Comparison of ENCODE assay signal across 12 mouse cellular contexts in the genomic region with DNA sequence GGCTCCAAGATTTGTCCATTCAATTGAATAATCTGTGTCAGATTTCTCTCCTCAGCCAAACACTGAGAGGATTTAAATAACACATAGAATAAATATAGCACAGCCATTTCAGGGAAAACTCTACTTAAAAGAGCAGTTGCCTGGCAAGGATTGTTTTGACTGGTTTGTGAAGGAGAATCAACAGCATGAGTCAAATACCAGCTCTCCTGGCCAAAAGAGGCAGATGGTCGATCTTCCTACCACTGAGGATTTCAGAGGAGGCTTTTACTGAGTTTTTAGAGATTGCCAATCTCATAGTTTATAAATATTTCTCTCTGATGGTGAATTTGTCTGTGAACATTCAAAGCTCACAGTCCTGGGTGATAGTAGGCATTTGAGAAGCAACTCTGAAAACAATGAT. TPM values are rescaled to one million over a fixed set of nuclear protein-coding genes. Genes with fewer than 3 reads are reported as not detected.
DNase-seq lines count a peak whose midpoint lies in the region; TF ChIP-seq lines count a peak whose summit lies in the region.
"Had no signal": no experiment of that assay in that cellular context is flagged by ENCODE, and none has a peak within 500 bp of the region (broad histone marks: within the 10 kb centered on the region; RNA-seq: fewer than 3 reads in every experiment).

No protein-coding gene starts in this region.

- 38% methylated on average over 1 of the region's 1 CpGs for WGBS in lung, adult 2 months

- peak; percentile 96 for DNase-seq in brain, adult 2 months (ENCODE audit: low read depth, low spot score)
- DNase-seq in cerebellum, adult 11-12 months: peak; percentile 38
- DNase-seq in frontal cortex, adult 2 months (ENCODE audit: extremely low spot score in 1 of 2, low spot score in 1 of 2): peak; percentile 55 to 72
- DNase-seq in left cerebral cortex, postnatal 25 days (ENCODE audit: low spot score in 2 of 2): peak; percentile 18 to 92
- DNase-seq in lung, adult 2 months: no peak
- DNase-seq in urinary bladder, postnatal 4 days (ENCODE audit: low spot score in 2 of 2): no peak
- DNase-seq in heart, adult 11 months: no peak
- DNase-seq: kidney, adult 9 months; spleen, adult 18-20 months had no signal

- no peaks in the 10 kb centered on the region for H3K4me1 ChIP-seq in lung, adult 2 months (ENCODE audit: control insufficient read depth, insufficient read depth, low read length)
- H3K4me1 ChIP-seq: embryonic facial prominence, embryonic 12.5 days; heart, embryonic 12.5 days had no signal

- no peak for TF ChIP-seq CTCF in lung, adult 2 months (IDR thresholded peaks at IDR 0.05; ENCODE audit: insufficient read depth, low read length)

- no peak overlapping the region for H3K4me3 ChIP-seq in lung, adult 2 months (replicated peaks; ENCODE audit: extremely low read depth, low read depth, low read length)
- H3K4me3 ChIP-seq: embryonic facial prominence, embryonic 12.5 days; heart, embryonic 12.5 days; hindbrain, embryonic 13.5 days had no signal

- TF ChIP-seq POLR2A in lung, adult 2 months (IDR thresholded peaks at IDR 0.05; ENCODE audit: borderline replicate concordance, extremely low read depth, low read depth, low read length): no peak

- intact Hi-C loops in left cerebral cortex, postnatal 25 days (cut with DNase I): loop anchor here (5.0 to 10.0 kb wide), 3 partner anchors 152 to 1575 kb away; no protein-coding TSS in a partner anchor

RNA-seq across cellular contexts. Expression of a gene that starts 41.9 kb away (rescaled TPM):
- 9.7 and 11.5 TPM in 2 replicates for polyA plus RNA-seq in frontal cortex, adult 2 months (2012; rRNA removed)
- 10 to 100 TPM; 16.1 to 21.6 TPM for total RNA-seq in left cerebral cortex, postnatal 25 days (2021)
- 1.5 TPM in 2 replicates for polyA plus RNA-seq in lung, adult 2 months (2012; rRNA removed)

RNA-seq across cellular contexts. Expression of a gene that starts 42.2 kb away (rescaled TPM):
- 4.8 and 5.0 TPM in 2 replicates for polyA plus RNA-seq in frontal cortex, adult 2 months (2012; rRNA removed)
- 1 to 10 TPM; 3.6 to 4.3 TPM for total RNA-seq in left cerebral cortex, postnatal 25 days (2021)
- 5.5 and 5.7 TPM in 2 replicates for polyA plus RNA-seq in lung, adult 2 months (2012; rRNA removed)

Comparison
In these comparisons a context has a peak if more than half of its experiments do, and no peak if none do; other contexts are left out.
1. DNase-seq: peak in brain, adult 2 months (single experiment), cerebellum, adult 11-12 months (single experiment), frontal cortex, adult 2 months (2 of 2) and left cerebral cortex, postnatal 25 days (2 of 2); none in lung, adult 2 months (single experiment), urinary bladder, postnatal 4 days (0 of 2) and heart, adult 11 months (single experiment).